Mouse (Mus musculus): Measurements from ENCODE around the gene Sash3. TPM values are rescaled to one million over a fixed set of nuclear protein-coding genes. Genes with fewer than 3 reads are reported as not detected.

Gene Sash3
- 1.1 and 1.2 TPM in 2 replicates for polyA plus RNA-seq (2014; fragmentation: Nextera tagmentation; extraction: Ambion mirVana)

DNA sequence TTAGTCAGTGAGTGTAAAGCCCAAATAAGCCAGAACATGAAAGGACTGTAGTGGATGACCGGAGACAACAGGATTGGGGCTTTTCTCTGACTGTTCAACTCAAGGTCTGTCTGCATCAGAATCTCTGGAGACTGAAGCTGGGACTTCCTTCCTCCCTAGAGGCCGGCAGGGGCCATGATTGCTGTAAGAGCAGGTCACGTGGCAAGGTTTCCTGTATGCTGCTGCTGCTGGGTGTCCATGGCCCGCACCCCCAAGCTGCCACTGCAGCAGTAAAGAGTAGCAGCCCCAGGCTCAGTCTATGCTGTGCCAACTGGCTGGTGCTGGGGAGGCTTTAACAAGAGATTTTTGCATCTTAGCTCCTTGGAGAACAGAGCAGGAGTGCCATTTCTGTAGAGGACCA is at the start of gene Sash3:
Gene Sash3 (plus strand): TSS at position 175 of the 400 bp plus-strand sequence.
- Histone ChIP-seq H3K4me3 (ENCODE audit: low read depth, low read length) (no peak within 1 kb of the TSS), H3K4me1 (ENCODE audit: control insufficient read depth, insufficient read depth, low read length) (no peaks in the 10 kb centered on the region), H3K9ac (ENCODE audit: low read length) (no peak within 1 kb of the TSS), H3K27me3 (ENCODE audit: control insufficient read depth, insufficient read depth, low read length) (no peaks in the 10 kb centered on the region), H3K36me3 (ENCODE audit: control insufficient read depth, insufficient read depth, low read length) (no peaks in the 10 kb centered on the region), H3K4me2 (no peak within 1 kb of the TSS), H3K27ac (ENCODE audit: low read depth, low read length) (no peak within 1 kb of the TSS), H3K9me3 (ENCODE audit: control insufficient read depth, low read length) (no peaks in the 10 kb centered on the region)
- 87% methylated on average over 4 of the region's 4 CpGs for WGBS
- no peak for DNase-seq (ENCODE audit: low spot score, missing footprints)
- no peak for ATAC-seq (ENCODE audit: low FRiP score)

DNA sequence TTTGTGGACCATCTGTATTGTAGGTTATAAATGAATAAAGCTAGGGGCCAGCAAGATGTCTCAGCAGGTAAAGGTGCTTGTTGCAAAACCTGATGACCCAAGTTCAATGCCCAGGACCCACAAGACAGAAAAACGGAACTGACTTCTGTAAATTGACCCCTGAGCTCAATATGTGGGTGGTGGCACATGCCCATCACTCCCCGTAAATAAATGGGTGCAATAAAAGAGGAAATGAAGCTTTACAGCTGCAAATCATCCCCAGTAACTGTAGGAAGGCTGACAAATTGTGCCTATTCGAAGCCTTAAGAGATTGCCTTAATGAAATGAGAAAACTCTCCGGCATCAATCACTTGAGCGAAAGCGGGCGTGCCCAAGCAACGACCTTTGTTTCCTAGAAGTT is 49.7 kb upstream of the Sash3 start:
- Histone ChIP-seq H3K27ac (ENCODE audit: low read depth, low read length) (no peak overlapping the region), H3K9ac (ENCODE audit: low read length) (no peak overlapping the region), H3K27me3 (ENCODE audit: control insufficient read depth, insufficient read depth, low read length) (no peaks in the 10 kb centered on the region), H3K4me1 (ENCODE audit: control insufficient read depth, insufficient read depth, low read length) (no peaks in the 10 kb centered on the region), H3K9me3 (ENCODE audit: control insufficient read depth, low read length) (no peaks in the 10 kb centered on the region), H3K4me2 (no peak overlapping the region), H3K36me3 (ENCODE audit: control insufficient read depth, insufficient read depth, low read length) (no peaks in the 10 kb centered on the region), H3K4me3 (ENCODE audit: low read depth, low read length) (no peak overlapping the region)
- DNase-seq (ENCODE audit: low spot score, missing footprints) (no peak), ATAC-seq (ENCODE audit: low FRiP score) (no peak)
- 92% methylated on average over 8 of the region's 8 CpGs for WGBS

DNA sequence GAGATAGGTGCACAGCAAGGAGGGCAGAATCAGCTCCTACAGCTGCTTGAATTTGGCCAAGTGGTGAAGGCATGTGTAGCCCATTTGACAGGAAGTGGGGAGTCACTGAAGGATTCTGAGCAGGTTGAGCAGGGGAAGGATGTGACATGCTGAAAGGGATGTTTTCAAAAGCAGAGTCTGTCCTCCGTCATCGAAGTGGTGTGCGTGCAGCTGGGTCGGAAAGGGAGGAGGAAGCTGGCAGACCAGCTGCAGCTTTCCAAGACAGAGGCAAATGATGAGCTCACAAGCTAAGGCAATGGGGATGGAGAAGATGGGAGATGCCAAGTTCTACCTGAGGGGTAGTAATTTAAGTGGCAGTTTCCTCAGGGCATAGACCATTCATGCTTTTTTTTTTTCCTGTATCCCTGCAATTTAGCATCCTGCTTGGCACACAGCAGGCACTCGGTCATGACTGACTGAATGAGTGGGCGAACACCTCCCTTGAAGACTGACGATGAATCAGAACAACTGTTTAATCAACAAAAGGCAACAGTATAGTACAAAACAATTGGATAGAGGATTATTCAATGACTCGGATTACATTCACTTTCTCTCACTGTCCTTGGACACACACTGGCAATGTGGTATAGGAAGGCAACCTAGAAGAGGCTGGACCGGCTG is 47.6 kb upstream of the Sash3 start:
- Histone ChIP-seq H3K27ac (ENCODE audit: low read depth, low read length) (no peak overlapping the region), H3K36me3 (ENCODE audit: control insufficient read depth, insufficient read depth, low read length) (no peaks in the 10 kb centered on the region), H3K27me3 (ENCODE audit: control insufficient read depth, insufficient read depth, low read length) (no peaks in the 10 kb centered on the region), H3K4me3 (ENCODE audit: low read depth, low read length) (no peak overlapping the region), H3K9me3 (ENCODE audit: control insufficient read depth, low read length) (no peaks in the 10 kb centered on the region), H3K4me1 (ENCODE audit: control insufficient read depth, insufficient read depth, low read length) (no peaks in the 10 kb centered on the region), H3K9ac (ENCODE audit: low read length) (no peak overlapping the region), H3K4me2 (no peak overlapping the region)
- DNase-seq (ENCODE audit: low spot score, missing footprints) (no peak), ATAC-seq (ENCODE audit: low FRiP score) (no peak)
- 88% methylated on average over 9 of the region's 9 CpGs for WGBS

- Histone ChIP-seq H3K36me3 (ENCODE audit: control insufficient read depth, insufficient read depth, low read length) (no peaks in the 10 kb centered on the region), H3K4me3 (ENCODE audit: low read depth, low read length) (no peak overlapping the region), H3K4me2 (no peak overlapping the region), H3K27me3 (ENCODE audit: control insufficient read depth, insufficient read depth, low read length) (no peaks in the 10 kb centered on the region), H3K4me1 (ENCODE audit: control insufficient read depth, insufficient read depth, low read length) (no peaks in the 10 kb centered on the region), H3K9me3 (ENCODE audit: control insufficient read depth, low read length) (no peaks in the 10 kb centered on the region), H3K27ac (ENCODE audit: low read depth, low read length) (no peak overlapping the region), H3K9ac (ENCODE audit: low read length) (no peak overlapping the region)
- WGBS = 25% methylated on average over 1 of the region's 1 CpGs
- DNase-seq (ENCODE audit: low spot score, missing footprints) = no peak
- no peak for ATAC-seq (ENCODE audit: low FRiP score)
Measured at GRCm38 (mm10) chrX:48099871-48100270, 46.4 kb upstream of the Sash3 start.

DNA sequence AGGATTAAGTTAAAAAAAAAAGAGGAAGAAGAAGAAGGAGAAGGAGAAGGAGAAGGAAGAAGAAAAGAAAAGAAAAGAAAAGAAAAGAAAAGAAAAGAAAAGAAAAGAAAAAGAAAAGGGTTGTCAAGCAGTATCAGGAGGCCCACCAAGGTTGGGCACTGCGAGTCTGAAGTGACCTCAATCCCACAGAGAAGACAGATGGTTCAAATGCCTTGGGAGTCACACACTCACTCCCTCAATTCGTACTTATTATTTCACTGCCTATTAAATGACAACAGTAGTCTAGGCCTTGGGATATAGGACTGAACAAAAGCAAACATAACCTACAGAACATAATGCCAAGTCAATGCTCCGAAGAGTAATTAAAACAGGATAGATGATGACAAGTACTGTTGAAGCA is 43.0 kb upstream of the Sash3 start:
- Histone ChIP-seq H3K4me1 (ENCODE audit: control insufficient read depth, insufficient read depth, low read length) (no peaks in the 10 kb centered on the region), H3K4me3 (ENCODE audit: low read depth, low read length) (no peak overlapping the region), H3K36me3 (ENCODE audit: control insufficient read depth, insufficient read depth, low read length) (no peaks in the 10 kb centered on the region), H3K4me2 (no peak overlapping the region), H3K27ac (ENCODE audit: low read depth, low read length) (no peak overlapping the region), H3K27me3 (ENCODE audit: control insufficient read depth, insufficient read depth, low read length) (no peaks in the 10 kb centered on the region), H3K9ac (ENCODE audit: low read length) (no peak overlapping the region), H3K9me3 (ENCODE audit: control insufficient read depth, low read length) (no peaks in the 10 kb centered on the region)
- WGBS = 84% methylated on average over 3 of the region's 3 CpGs
- DNase-seq (ENCODE audit: low spot score, missing footprints) (no peak), ATAC-seq (ENCODE audit: low FRiP score) (no peak)

GRCm38 (mm10) chrX:48104736-48105441 is 41.3 kb upstream of the Sash3 start:
- no peaks in the 10 kb centered on the region for H3K4me1 ChIP-seq (ENCODE audit: control insufficient read depth, insufficient read depth, low read length)
- no peaks in the 10 kb centered on the region for H3K27me3 ChIP-seq (ENCODE audit: control insufficient read depth, insufficient read depth, low read length)
- H3K9me3 ChIP-seq (ENCODE audit: control insufficient read depth, low read length) = no peaks in the 10 kb centered on the region
- DNase-seq (ENCODE audit: low spot score, missing footprints) (no peak), ATAC-seq (ENCODE audit: low FRiP score) (no peak)
- H3K36me3 ChIP-seq (ENCODE audit: control insufficient read depth, insufficient read depth, low read length) = no peaks in the 10 kb centered on the region
- no peak overlapping the region for H3K4me3 ChIP-seq (ENCODE audit: low read depth, low read length)
- H3K9ac ChIP-seq (ENCODE audit: low read length) = no peak overlapping the region
- 81% methylated on average over 7 of the region's 7 CpGs for WGBS
- H3K27ac ChIP-seq (ENCODE audit: low read depth, low read length) = no peak overlapping the region
- H3K4me2 ChIP-seq = no peak overlapping the region

DNA sequence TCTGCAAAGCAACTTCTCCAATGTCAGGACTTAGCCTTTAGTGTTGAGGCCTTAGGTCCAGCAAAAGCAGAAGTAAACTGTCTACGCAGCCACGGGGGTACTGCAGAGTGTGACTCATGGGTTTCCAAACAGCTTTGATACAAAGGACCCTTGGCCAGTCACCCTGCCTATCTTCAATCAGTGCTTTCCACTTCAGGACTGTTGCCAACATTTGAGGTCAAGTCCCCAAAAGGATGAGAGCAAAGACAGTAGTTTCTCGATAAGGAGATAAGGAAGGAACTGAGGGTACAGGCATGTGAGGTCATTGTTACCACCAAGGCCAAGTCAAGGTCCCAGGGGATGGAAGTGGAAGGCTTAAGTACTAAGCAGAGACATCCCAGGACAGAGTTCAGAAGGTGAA is 40.0 kb upstream of the Sash3 start:
- WGBS = 88% methylated on average over 3 of the region's 3 CpGs
- ATAC-seq (ENCODE audit: low FRiP score) = no peak

DNA sequence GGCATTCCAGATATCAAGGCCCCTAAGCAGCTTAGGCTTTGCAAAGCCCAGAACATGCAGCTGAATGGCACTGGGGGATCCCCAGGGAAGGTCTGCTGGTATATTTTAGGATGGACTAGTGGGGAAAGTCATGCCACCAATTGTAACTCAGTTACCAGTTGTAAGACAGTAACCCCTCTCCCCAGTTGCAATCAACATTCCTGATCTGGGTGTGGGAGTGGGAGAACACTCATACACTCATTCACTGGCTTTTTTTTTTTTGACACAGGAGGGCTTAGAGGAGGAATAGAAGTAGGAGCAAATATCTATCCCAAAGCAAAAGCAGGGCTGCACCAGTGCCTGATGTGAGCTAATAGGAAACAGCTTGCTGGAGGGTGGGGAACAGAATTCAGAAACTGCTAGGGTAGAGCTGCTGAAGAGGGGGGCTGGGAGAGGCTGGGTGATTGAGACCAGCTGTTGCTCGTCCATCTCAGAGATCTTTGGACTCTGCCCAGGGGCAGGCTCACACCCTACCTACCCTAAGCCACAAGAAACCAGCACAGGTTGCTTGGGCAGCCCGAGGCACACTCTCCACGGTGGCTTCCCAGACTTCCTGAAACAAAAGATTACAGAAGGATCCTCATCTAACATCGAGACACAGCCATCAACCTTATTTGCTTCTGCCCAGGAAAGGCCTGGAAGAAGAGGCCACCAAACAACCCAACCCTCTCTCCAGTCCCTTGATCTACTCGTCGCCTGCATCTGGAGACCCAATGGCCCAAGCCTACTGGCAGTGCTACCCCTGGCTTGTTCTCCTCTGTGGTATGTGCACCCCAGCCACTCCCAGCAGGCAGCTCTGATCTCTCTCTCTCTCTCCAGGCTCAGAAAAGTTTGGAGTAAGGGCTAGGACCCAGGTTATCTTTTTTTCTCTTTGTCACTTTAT is 37.6 kb upstream of the Sash3 start, which contains the start of gene Xpnpep2:
Gene Xpnpep2 (plus strand): TSS at position 332 of the 922 bp plus-strand sequence.
- Histone ChIP-seq H3K27ac (ENCODE audit: low read depth, low read length) (no peak within 1 kb of the TSS), H3K27me3 (ENCODE audit: control insufficient read depth, insufficient read depth, low read length) (no peaks in the 10 kb centered on the region), H3K9ac (ENCODE audit: low read length) (no peak within 1 kb of the TSS), H3K4me1 (ENCODE audit: control insufficient read depth, insufficient read depth, low read length) (no peaks in the 10 kb centered on the region), H3K4me3 (ENCODE audit: low read depth, low read length) (no peak within 1 kb of the TSS), H3K9me3 (ENCODE audit: control insufficient read depth, low read length) (no peaks in the 10 kb centered on the region), H3K4me2 (no peak within 1 kb of the TSS), H3K36me3 (ENCODE audit: control insufficient read depth, insufficient read depth, low read length) (no peaks in the 10 kb centered on the region)
- WGBS = 67% methylated on average over 6 of the region's 6 CpGs
- DNase-seq (ENCODE audit: low spot score, missing footprints) (no peak), ATAC-seq (ENCODE audit: low FRiP score) (no peak)

More for the DNA sequence above, 40.0 kb upstream of the Sash3 start:
- Histone ChIP-seq H3K27me3 (ENCODE audit: control insufficient read depth, insufficient read depth, low read length) (no peaks in the 10 kb centered on the region), H3K9me3 (ENCODE audit: control insufficient read depth, low read length) (no peaks in the 10 kb centered on the region), H3K4me3 (ENCODE audit: low read depth, low read length) (no peak overlapping the region), H3K36me3 (ENCODE audit: control insufficient read depth, insufficient read depth, low read length) (no peaks in the 10 kb centered on the region), H3K27ac (ENCODE audit: low read depth, low read length) (no peak overlapping the region), H3K9ac (ENCODE audit: low read length) (no peak overlapping the region), H3K4me1 (ENCODE audit: control insufficient read depth, insufficient read depth, low read length) (no peaks in the 10 kb centered on the region), H3K4me2 (no peak overlapping the region)
- DNase-seq (ENCODE audit: low spot score, missing footprints) = no peak

DNA sequence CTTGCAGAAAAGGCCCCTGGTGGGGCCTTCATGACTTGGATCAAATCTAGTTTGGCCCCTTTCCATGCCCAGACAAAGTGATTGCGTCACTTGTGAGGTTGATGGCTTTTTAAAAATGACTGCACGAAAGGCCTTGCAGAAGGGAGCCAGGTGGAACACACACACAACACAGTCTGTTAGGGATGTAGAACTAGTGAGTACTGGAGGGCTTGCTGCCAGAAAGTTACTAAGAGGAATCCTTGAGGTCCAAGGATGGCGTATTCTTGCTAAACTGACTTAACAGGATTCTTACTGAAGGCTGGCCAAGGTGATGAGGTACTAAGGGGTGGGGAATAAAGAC is 37.0 kb upstream of the Sash3 start:
- DNase-seq (ENCODE audit: low spot score, missing footprints) (no peak), ATAC-seq (ENCODE audit: low FRiP score) (no peak)
- H3K36me3 ChIP-seq (ENCODE audit: control insufficient read depth, insufficient read depth, low read length) = no peaks in the 10 kb centered on the region
- 81% methylated on average over 3 of the region's 3 CpGs for WGBS
- no peak overlapping the region for H3K27ac ChIP-seq (ENCODE audit: low read depth, low read length)
- H3K9ac ChIP-seq (ENCODE audit: low read length) = no peak overlapping the region
- H3K4me2 ChIP-seq = no peak overlapping the region
- H3K9me3 ChIP-seq (ENCODE audit: control insufficient read depth, low read length) = no peaks in the 10 kb centered on the region
- no peaks in the 10 kb centered on the region for H3K4me1 ChIP-seq (ENCODE audit: control insufficient read depth, insufficient read depth, low read length)
- H3K4me3 ChIP-seq (ENCODE audit: low read depth, low read length) = no peak overlapping the region
- H3K27me3 ChIP-seq (ENCODE audit: control insufficient read depth, insufficient read depth, low read length) = no peaks in the 10 kb centered on the region

All from midbrain, embryonic 11.5 days (tissue).